Comparison of ENCODE assay signal across 8 mouse cellular contexts in genomic region chr6:29735689-29736451, GRCm38 (mm10). TPM values are rescaled to one million over a fixed set of nuclear protein-coding genes. Genes with fewer than 3 reads are reported as not detected.
DNase-seq lines count a peak whose midpoint lies in the region; ATAC-seq and TF ChIP-seq lines count a peak whose summit lies in the region.

No protein-coding gene starts in this region.

- H3K4me3 ChIP-seq in hindbrain, postnatal 0 days (ENCODE audit: low read length), result peak overlapping the region; percentile 84
- peak overlapping the region; percentile 70 for H3K4me3 ChIP-seq in liver, embryonic 13.5 days (replicated peaks)

- H3K36me3 ChIP-seq in hindbrain, postnatal 0 days (ENCODE audit: insufficient read depth, low read length), result no peaks in the 10 kb centered on the region
- no peaks in the 10 kb centered on the region for H3K36me3 ChIP-seq in liver, embryonic 13.5 days

- H3K27ac ChIP-seq in hindbrain, postnatal 0 days, result peak overlapping the region; percentile 93
- H3K27ac ChIP-seq in liver, embryonic 13.5 days, result peak overlapping the region; percentile 73

- WGBS in hindbrain, postnatal 0 days, result under 1% methylated on average over 64 of the region's 75 CpGs
- under 1% methylated on average over 75 of the region's 75 CpGs for WGBS in liver, embryonic 13.5 days (ENCODE audit: insufficient replicate concordance)

- H3K9me3 ChIP-seq in hindbrain, postnatal 0 days (ENCODE audit: low read length), result no peaks in the 10 kb centered on the region
- no peaks in the 10 kb centered on the region for H3K9me3 ChIP-seq in liver, embryonic 13.5 days (replicated peaks)

- no peaks in the 10 kb centered on the region for H3K4me1 ChIP-seq in hindbrain, postnatal 0 days (ENCODE audit: insufficient read depth, low read length)
- H3K4me1 ChIP-seq in liver, embryonic 13.5 days (replicated peaks), result peaks cover 32% of the 10 kb centered on the region

- H3K27me3 ChIP-seq in hindbrain, postnatal 0 days (ENCODE audit: insufficient read depth, low read length), result no peaks in the 10 kb centered on the region
- H3K27me3 ChIP-seq in liver, embryonic 13.5 days, result peaks cover 66% of the 10 kb centered on the region

- no peak for TF ChIP-seq CTCF in hindbrain, postnatal 0 days (IDR thresholded peaks at IDR 0.05; ENCODE audit: low read depth)

- peak overlapping the region; percentile 82 for H3K9ac ChIP-seq in hindbrain, postnatal 0 days (replicated peaks; ENCODE audit: low read length)
- peak overlapping the region; percentile 82 for H3K9ac ChIP-seq in liver, embryonic 13.5 days

- peak; percentile 75 for ATAC-seq in hindbrain, postnatal 0 days
- peak; percentile 61 for ATAC-seq in liver, embryonic 13.5 days (ENCODE audit: low read depth)

- intact Hi-C loops in gastrocnemius, postnatal 14 days (cut with DNase I; ENCODE audit: low total_unique reads), result no loop called here

- H3K4me2 ChIP-seq in hindbrain, postnatal 0 days (ENCODE audit: low read depth, low read length), result peak overlapping the region; percentile 96
- H3K4me2 ChIP-seq in liver, embryonic 13.5 days, result peak overlapping the region; percentile 88

- DNase-seq in layer of hippocampus, postnatal 10 days (ENCODE audit: low spot score in 2 of 2), result peak; percentile 36 to 52
- no peak for DNase-seq in layer of hippocampus, postnatal 25 days (ENCODE audit: extremely low spot score in 1 of 2, low spot score in 1 of 2)
- DNase-seq in cerebellum, postnatal 25 days, result peak; percentile 44 to 66
- DNase-seq in gastrocnemius, postnatal 14 days, result peak; percentile 73
- DNase-seq in hindbrain, postnatal 0 days (ENCODE audit: low spot score), result peak; percentile 69
- DNase-seq in liver, embryonic 13.5 days, result peak; percentile 43
- peak; percentile 50 for DNase-seq in naive thymus-derived CD4-positive, alpha-beta T cell, adult 2 months (ENCODE audit: low read depth)
- DNase-seq in urinary bladder, postnatal 14 days (ENCODE audit: low spot score), result peak; percentile 66

RNA-seq across cellular contexts. Expression of gene Smo, which starts 0.6 kb away (rescaled TPM):
- total RNA-seq in layer of hippocampus, postnatal 10 days (2021), result 10 to 100 TPM; 14.2 to 16.0 TPM
- total RNA-seq in layer of hippocampus, postnatal 25 days (2021), result 10 to 100 TPM; 13.6 to 15.7 TPM
- 10 to 100 TPM; 11.0 to 14.4 TPM for total RNA-seq in gastrocnemius, postnatal 14 days (2021)
- total RNA-seq in hindbrain, postnatal 0 days (2014; rRNA removed), result 74.3 and 78.0 TPM in 2 replicates
- 11.8 and 12.8 TPM in 2 replicates for polyA plus RNA-seq in hindbrain, postnatal 0 days (2015; fragmentation: Nextera tagmentation; extraction: Ambion mirVana)
- 3.4 and 4.3 TPM in 2 replicates for polyA plus RNA-seq in liver, embryonic 13.5 days (2015; fragmentation: Nextera tagmentation; extraction: Ambion mirVana)

RNA-seq across cellular contexts. Expression of gene Ahcyl2, which starts 31.9 kb away (rescaled TPM):
- 100 to 1,000 TPM in 1 of 2 experiments, 10 to 100 TPM in 1; 94.4 to 121 TPM for total RNA-seq in layer of hippocampus, postnatal 10 days (2021)
- total RNA-seq in layer of hippocampus, postnatal 25 days (2021), result 100 to 1,000 TPM; 204 to 226 TPM
- total RNA-seq in gastrocnemius, postnatal 14 days (2021), result 10 to 100 TPM in 1 of 2 experiments, 1 to 10 TPM in 1; 9.5 to 10.9 TPM
- total RNA-seq in hindbrain, postnatal 0 days (2014; rRNA removed), result 56.8 and 57.5 TPM in 2 replicates
- polyA plus RNA-seq in hindbrain, postnatal 0 days (2015; fragmentation: Nextera tagmentation; extraction: Ambion mirVana), result 19.6 and 23.1 TPM in 2 replicates
- 4.1 and 4.3 TPM in 2 replicates for polyA plus RNA-seq in liver, embryonic 13.5 days (2015; fragmentation: Nextera tagmentation; extraction: Ambion mirVana)

RNA-seq across cellular contexts. Expression of gene Tspan33, which starts 41.8 kb away (rescaled TPM):
- 10 to 100 TPM; 22.0 to 23.0 TPM for total RNA-seq in layer of hippocampus, postnatal 10 days (2021)
- total RNA-seq in layer of hippocampus, postnatal 25 days (2021), result 10 to 100 TPM; 26.9 to 34.0 TPM
- total RNA-seq in gastrocnemius, postnatal 14 days (2021), result 1 to 10 TPM; 2.9 to 3.8 TPM
- 23.9 and 26.0 TPM in 2 replicates for total RNA-seq in hindbrain, postnatal 0 days (2014; rRNA removed)
- polyA plus RNA-seq in hindbrain, postnatal 0 days (2015; fragmentation: Nextera tagmentation; extraction: Ambion mirVana), result 15.4 and 15.5 TPM in 2 replicates
- 150 and 164 TPM in 2 replicates for polyA plus RNA-seq in liver, embryonic 13.5 days (2015; fragmentation: Nextera tagmentation; extraction: Ambion mirVana)

Comparison
In these comparisons a context has a peak if more than half of its experiments do, and no peak if none do; other contexts are left out.
1. DNase-seq: peak in layer of hippocampus, postnatal 10 days (2 of 2), cerebellum, postnatal 25 days (2 of 2), gastrocnemius, postnatal 14 days (single experiment), hindbrain, postnatal 0 days (single experiment), liver, embryonic 13.5 days (single experiment), naive thymus-derived CD4-positive, alpha-beta T cell, adult 2 months (single experiment) and urinary bladder, postnatal 14 days (single experiment); none in layer of hippocampus, postnatal 25 days (0 of 2).